Mouse (Mus musculus): ENCODE measurements at regions not wholly inside any gene's neighbourhood (a gene's known extent, or its start where the extent isn't known, plus 50 kb on each side); places are given as distances from the start of the nearest gene placed in this dataset.
A peak's percentile ranks its signal among the peaks of the same experiment; 100 is the strongest.

- no peaks in the 10 kb centered on the region for H3K79me2 ChIP-seq (ENCODE audit: control insufficient read depth, insufficient read depth)
- H3K27me3 ChIP-seq (ENCODE audit: control insufficient read depth, insufficient read depth, insufficient read length): no peaks in the 10 kb centered on the region
- no peak overlapping the region for H3K4me3 ChIP-seq
- no peak for TF ChIP-seq MYOG (IDR thresholded peaks at IDR 0.05; ENCODE audit: control insufficient read depth in 1 of 3, insufficient read depth in 1 of 3, insufficient read length in 2 of 3, low read depth in 2 of 3)
- no peak for TF ChIP-seq REST (IDR thresholded peaks at IDR 0.05; ENCODE audit: insufficient read depth, insufficient read length)
- no peak for TF ChIP-seq POLR2A (IDR thresholded peaks at IDR 0.05; ENCODE audit: insufficient read length, low read depth)
- TF ChIP-seq CEBPB (IDR thresholded peaks at IDR 0.05; ENCODE audit: insufficient read depth, poor library complexity, severe bottlenecking): no peak
- no peak for TF ChIP-seq E2F4 (IDR thresholded peaks at IDR 0.05; ENCODE audit: insufficient read depth)
- TF ChIP-seq TCF3 (IDR thresholded peaks at IDR 0.05; ENCODE audit: insufficient read length, low read depth): no peak
- no peak for TF ChIP-seq MYOD1 (IDR thresholded peaks at IDR 0.05; ENCODE audit: control insufficient read depth in 1 of 3, insufficient read length in 2 of 3, low read depth in 2 of 3)
- no peak for TF ChIP-seq POLR2AphosphoS2 (IDR thresholded peaks at IDR 0.05; ENCODE audit: insufficient read length, low read depth)
- no peak for TF ChIP-seq SRF (IDR thresholded peaks at IDR 0.05; ENCODE audit: control insufficient read depth, insufficient read length, low read depth)
- no peak for TF ChIP-seq USF1 (IDR thresholded peaks at IDR 0.05; ENCODE audit: low read depth)
- no peak overlapping the region for H3ac ChIP-seq (ENCODE audit: control insufficient read depth, insufficient read length)
- no peak overlapping the region for H3K4me2 ChIP-seq (ENCODE audit: low read depth)
- H3K36me3 ChIP-seq (ENCODE audit: control insufficient read depth, insufficient read depth): no peaks in the 10 kb centered on the region
Measured at GRCm38 (mm10) chr8:25367806-25368549, 543.8 kb upstream of the Adam5 start.

GRCm38 (mm10) chr8:25366181-25366580 is 542.0 kb upstream of the Adam5 start:
- no peak overlapping the region for H3ac ChIP-seq (ENCODE audit: control insufficient read depth, insufficient read length)
- TF ChIP-seq TCF12 (IDR thresholded peaks at IDR 0.05; ENCODE audit: insufficient read depth, poor library complexity, severe bottlenecking): no peak
- TF ChIP-seq MAX (IDR thresholded peaks at IDR 0.05; ENCODE audit: low read depth): no peak
- TF ChIP-seq TCF3 (IDR thresholded peaks at IDR 0.05; ENCODE audit: insufficient read length, low read depth): no peak
- no peak for TF ChIP-seq E2F4 (IDR thresholded peaks at IDR 0.05; ENCODE audit: insufficient read depth)
- TF ChIP-seq SRF (IDR thresholded peaks at IDR 0.05; ENCODE audit: control insufficient read depth, insufficient read length, low read depth): no peak
- no peak for TF ChIP-seq REST (IDR thresholded peaks at IDR 0.05; ENCODE audit: insufficient read depth, insufficient read length)
- no peak for TF ChIP-seq CEBPB (IDR thresholded peaks at IDR 0.05; ENCODE audit: insufficient read depth, poor library complexity, severe bottlenecking)
- no peak for TF ChIP-seq MYOG (IDR thresholded peaks at IDR 0.05; ENCODE audit: control insufficient read depth in 1 of 3, insufficient read depth in 1 of 3, insufficient read length in 2 of 3, low read depth in 2 of 3)
- no peak for TF ChIP-seq USF1 (IDR thresholded peaks at IDR 0.05; ENCODE audit: low read depth)
- no peak for TF ChIP-seq POLR2A (IDR thresholded peaks at IDR 0.05; ENCODE audit: insufficient read length, low read depth)
- no peak for TF ChIP-seq POLR2AphosphoS2 (IDR thresholded peaks at IDR 0.05; ENCODE audit: insufficient read length, low read depth)
- no peak for TF ChIP-seq MYOD1 (IDR thresholded peaks at IDR 0.05; ENCODE audit: control insufficient read depth in 1 of 3, insufficient read length in 2 of 3, low read depth in 2 of 3)
- no peak overlapping the region for H3K4me3 ChIP-seq
- H3K27me3 ChIP-seq (ENCODE audit: control insufficient read depth, insufficient read depth, insufficient read length): no peaks in the 10 kb centered on the region
- H3K4me2 ChIP-seq (ENCODE audit: low read depth): peak overlapping the region; percentile 58
- H3K36me3 ChIP-seq (ENCODE audit: control insufficient read depth, insufficient read depth): no peaks in the 10 kb centered on the region
- no peaks in the 10 kb centered on the region for H3K79me2 ChIP-seq (ENCODE audit: control insufficient read depth, insufficient read depth)

DNA sequence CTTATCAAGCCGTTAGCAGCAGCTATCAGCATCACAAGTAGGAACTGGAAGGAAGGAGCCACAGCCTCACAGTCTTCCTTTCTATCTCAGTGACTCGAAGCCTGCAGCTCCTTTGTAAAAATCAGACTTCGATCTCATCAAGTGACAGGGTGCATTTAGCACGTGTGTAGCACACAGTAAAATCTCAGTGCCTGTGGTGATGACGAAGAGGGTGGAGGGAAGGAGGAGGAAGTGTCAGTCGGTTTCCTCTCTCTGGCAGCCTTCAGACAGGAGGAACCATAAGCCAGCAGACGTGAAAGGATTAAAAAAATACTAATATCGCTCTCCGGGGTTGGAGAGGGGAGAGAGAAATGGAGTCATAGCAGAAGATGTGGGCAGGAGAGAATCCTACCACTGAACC is 538.5 kb upstream of the Adam5 start:
- TF ChIP-seq CEBPB (IDR thresholded peaks at IDR 0.05; ENCODE audit: insufficient read depth, poor library complexity, severe bottlenecking): no peak
- no peak for TF ChIP-seq MAX (IDR thresholded peaks at IDR 0.05; ENCODE audit: low read depth)
- TF ChIP-seq POLR2A (IDR thresholded peaks at IDR 0.05; ENCODE audit: insufficient read length, low read depth): no peak
- no peak for TF ChIP-seq TCF12 (IDR thresholded peaks at IDR 0.05; ENCODE audit: insufficient read depth, poor library complexity, severe bottlenecking)
- no peak for TF ChIP-seq MYOG (IDR thresholded peaks at IDR 0.05; ENCODE audit: control insufficient read depth in 1 of 3, insufficient read depth in 1 of 3, insufficient read length in 2 of 3, low read depth in 2 of 3)
- TF ChIP-seq REST (IDR thresholded peaks at IDR 0.05; ENCODE audit: insufficient read depth, insufficient read length): no peak
- no peak for TF ChIP-seq TCF3 (IDR thresholded peaks at IDR 0.05; ENCODE audit: insufficient read length, low read depth)
- Histone ChIP-seq H3K27me3 (ENCODE audit: control insufficient read depth, insufficient read depth, insufficient read length) (no peaks in the 10 kb centered on the region), H3K4me2 (ENCODE audit: low read depth) (no peak overlapping the region), H3ac (ENCODE audit: control insufficient read depth, insufficient read length) (no peak overlapping the region), H3K4me3 (no peak overlapping the region), H3K79me2 (ENCODE audit: control insufficient read depth, insufficient read depth) (no peaks in the 10 kb centered on the region), H3K36me3 (ENCODE audit: control insufficient read depth, insufficient read depth) (no peaks in the 10 kb centered on the region)

GRCm38 (mm10) chr8:25362146-25362545 is 538.0 kb upstream of the Adam5 start:
- H3ac ChIP-seq (ENCODE audit: control insufficient read depth, insufficient read length): no peak overlapping the region
- H3K27me3 ChIP-seq (ENCODE audit: control insufficient read depth, insufficient read depth, insufficient read length): no peaks in the 10 kb centered on the region
- TF ChIP-seq TCF3 (IDR thresholded peaks at IDR 0.05; ENCODE audit: insufficient read length, low read depth): no peak
- no peak for TF ChIP-seq CEBPB (IDR thresholded peaks at IDR 0.05; ENCODE audit: insufficient read depth, poor library complexity, severe bottlenecking)
- TF ChIP-seq POLR2AphosphoS2 (IDR thresholded peaks at IDR 0.05; ENCODE audit: insufficient read length, low read depth): no peak
- no peak for TF ChIP-seq TCF12 (IDR thresholded peaks at IDR 0.05; ENCODE audit: insufficient read depth, poor library complexity, severe bottlenecking)
- TF ChIP-seq SRF (IDR thresholded peaks at IDR 0.05; ENCODE audit: control insufficient read depth, insufficient read length, low read depth): no peak
- no peak for TF ChIP-seq MYOG (IDR thresholded peaks at IDR 0.05; ENCODE audit: control insufficient read depth in 1 of 3, insufficient read depth in 1 of 3, insufficient read length in 2 of 3, low read depth in 2 of 3)
- TF ChIP-seq USF1 (IDR thresholded peaks at IDR 0.05; ENCODE audit: low read depth): no peak
- no peak for TF ChIP-seq MYOD1 (IDR thresholded peaks at IDR 0.05; ENCODE audit: control insufficient read depth in 1 of 3, insufficient read length in 2 of 3, low read depth in 2 of 3)
- no peak for TF ChIP-seq E2F4 (IDR thresholded peaks at IDR 0.05; ENCODE audit: insufficient read depth)
- no peak for TF ChIP-seq POLR2A (IDR thresholded peaks at IDR 0.05; ENCODE audit: insufficient read length, low read depth)
- TF ChIP-seq REST (IDR thresholded peaks at IDR 0.05; ENCODE audit: insufficient read depth, insufficient read length): no peak
- no peak for TF ChIP-seq MAX (IDR thresholded peaks at IDR 0.05; ENCODE audit: low read depth)
- no peak overlapping the region for H3K4me2 ChIP-seq (ENCODE audit: low read depth)
- no peak overlapping the region for H3K4me3 ChIP-seq
- no peaks in the 10 kb centered on the region for H3K36me3 ChIP-seq (ENCODE audit: control insufficient read depth, insufficient read depth)
- H3K79me2 ChIP-seq (ENCODE audit: control insufficient read depth, insufficient read depth): no peaks in the 10 kb centered on the region

All from myocyte (in vitro differentiated cells).